Mouse (Mus musculus) hindbrain, embryonic 15.5 days (tissue): ENCODE measurements around the gene Enc1. TPM values are rescaled to one million over a fixed set of nuclear protein-coding genes. Genes with fewer than 3 reads are reported as not detected.

Source experiments
- ATAC-seq: fragments of 200-750 bp; cut with Nextera tagmentation; 2 replicates; pipeline ENCODE4 v1.8.0; 2017; ENCODE audit warnings: low read depth, moderate number of reproducible peaks, moderate TSS enrichment; ENCODE audit not compliant: low FRiP score
- H3K27ac ChIP-seq: fragments of 300-500 bp; sonication (generic); replicated peaks from 2 replicates; pipeline ENCODE4 v1.5.1; 2015; ENCODE audit warnings: mild to moderate bottlenecking, inconsistent platforms
- H3K27me3 ChIP-seq: fragments of 300-500 bp; sonication (generic); 2 replicates; pipeline ENCODE4 v1.6.1; 2015; ENCODE audit warnings: control low read depth, inconsistent platforms
- H3K36me3 ChIP-seq: fragments of 300-500 bp; sonication (generic); 2 replicates; pipeline ENCODE4 v1.6.1; 2015; ENCODE audit warnings: control low read depth, inconsistent platforms
- H3K4me1 ChIP-seq: fragments of 300-500 bp; sonication (generic); replicated peaks from 2 replicates; pipeline ENCODE4 v1.6.1; 2015; ENCODE audit warnings: control low read depth, inconsistent platforms
- H3K4me2 ChIP-seq: fragments of 300-500 bp; sonication (generic); 2 replicates; pipeline ENCODE4 v1.6.1; 2015; ENCODE audit warnings: moderate library complexity, mild to moderate bottlenecking, inconsistent platforms
- H3K4me3 ChIP-seq: fragments of 300-500 bp; sonication (generic); 2 replicates; pipeline ENCODE4 v1.5.1; 2015; ENCODE audit warnings: mild to moderate bottlenecking, inconsistent platforms
- H3K9ac ChIP-seq: fragments of 300-500 bp; sonication (generic); 2 replicates; pipeline ENCODE4 v1.6.1; 2015; ENCODE audit warnings: inconsistent platforms
- H3K9me3 ChIP-seq: fragments of 300-500 bp; sonication (generic); 2 replicates; pipeline ENCODE4 v1.6.1; 2016; ENCODE audit warnings: control low read depth, inconsistent platforms
- WGBS: fragments of 180-500 bp; shearing (Covaris S2); methylation state at CpG from one replicate; pipeline ENCODE4 v1.1.7; 2015; 5-methylcytosine and 5-hydroxymethylcytosine counted together
- polyA plus RNA-seq: library from polyadenylated mRNA; unstranded; fragments of >200 nt; fragmentation: Nextera tagmentation; extraction: Ambion mirVana; gene quantifications from 2 replicates; pipeline ENCODE4 v1.2.1, GENCODE M21; 2015

Gene Enc1
- 57.3 and 59.7 TPM in 2 replicates for polyA plus RNA-seq

GRCm38 (mm10) chr13:97240965-97241786 lies at the start of gene Enc1:
Gene Enc1 (plus strand): TSS chr13:97241105.
- no peaks in the 10 kb centered on the region for H3K27me3 ChIP-seq
- ATAC-seq = peak; percentile 81
- H3K27ac ChIP-seq = peak within 1 kb of the TSS; percentile 95
- H3K4me3 ChIP-seq = peak within 1 kb of the TSS; percentile 86
- under 1% methylated on average over 78 of the region's 89 CpGs for WGBS
- H3K36me3 ChIP-seq = peaks cover 5% of the 10 kb centered on the region; the same call in 1 of the 2 replicates
- H3K9me3 ChIP-seq = no peaks in the 10 kb centered on the region
- H3K4me1 ChIP-seq = peaks cover 71% of the 10 kb centered on the region
- H3K9ac ChIP-seq = peak within 1 kb of the TSS; percentile 92
- peak within 1 kb of the TSS; percentile 91 for H3K4me2 ChIP-seq

GRCm38 (mm10) chr13:97192649-97193048 lies 48.3 kb upstream of the Enc1 start:
- Histone ChIP-seq H3K9me3 (no peaks in the 10 kb centered on the region), H3K9ac (no peak overlapping the region), H3K27me3 (no peaks in the 10 kb centered on the region), H3K4me1 (peaks cover 14% of the 10 kb centered on the region), H3K36me3 (no peaks in the 10 kb centered on the region), H3K4me2 (no peak overlapping the region), H3K27ac (no peak overlapping the region), H3K4me3 (no peak overlapping the region)
- WGBS = 82% methylated on average over 11 of the region's 11 CpGs
- ATAC-seq = no peak

GRCm38 (mm10) chr13:97193420-97193819 lies 47.5 kb upstream of the Enc1 start:
- ATAC-seq = 0 out of 2 replicates have a peak, but pooled peaks have one; percentile 36

GRCm38 (mm10) chr13:97196186-97196924 lies 44.5 kb upstream of the Enc1 start:
- H3K4me3 ChIP-seq = no peak overlapping the region
- no peak overlapping the region for H3K27ac ChIP-seq
- no peak overlapping the region; the same call in 1 of the 2 replicates for H3K4me2 ChIP-seq
- ATAC-seq = no peak
- H3K4me1 ChIP-seq = peaks cover 22% of the 10 kb centered on the region
- H3K27me3 ChIP-seq = no peaks in the 10 kb centered on the region
- no peaks in the 10 kb centered on the region for H3K9me3 ChIP-seq
- H3K36me3 ChIP-seq = no peaks in the 10 kb centered on the region
- WGBS = 53% methylated on average over 12 of the region's 12 CpGs
- no peak overlapping the region for H3K9ac ChIP-seq

More at GRCm38 (mm10) chr13:97193420-97193819, 47.5 kb upstream of the Enc1 start:
- peaks cover 19% of the 10 kb centered on the region for H3K4me1 ChIP-seq
- H3K36me3 ChIP-seq = no peaks in the 10 kb centered on the region
- H3K9me3 ChIP-seq = no peaks in the 10 kb centered on the region
- WGBS = 33% methylated on average over 7 of the region's 7 CpGs
- no peak overlapping the region for H3K4me3 ChIP-seq
- no peak overlapping the region for H3K4me2 ChIP-seq
- H3K27me3 ChIP-seq = no peaks in the 10 kb centered on the region
- no peak overlapping the region for H3K27ac ChIP-seq
- H3K9ac ChIP-seq = no peak overlapping the region

GRCm38 (mm10) chr13:97196925-97197218 lies 44.0 kb upstream of the Enc1 start:
- Histone ChIP-seq H3K27ac (no peak overlapping the region), H3K9me3 (no peaks in the 10 kb centered on the region), H3K4me1 (peaks cover 22% of the 10 kb centered on the region), H3K9ac (no peak overlapping the region), H3K4me3 (no peak overlapping the region), H3K4me2 (no peak overlapping the region; the same call in 1 of the 2 replicates), H3K27me3 (no peaks in the 10 kb centered on the region), H3K36me3 (no peaks in the 10 kb centered on the region)
- 79% methylated on average over 2 of the region's 2 CpGs for WGBS
- ATAC-seq = no peak

- under 1% methylated on average over 45 of the region's 45 CpGs for WGBS
Measured at GRCm38 (mm10) chr13:97197932-97198562, 42.9 kb upstream of the Enc1 start, which contains the start of gene Hexb. Gene Hexb (minus strand): TSS chr13:97198357.

GRCm38 (mm10) chr13:97199123-97199522 lies 41.8 kb upstream of the Enc1 start:
- Histone ChIP-seq H3K27ac (no peak overlapping the region), H3K9ac (no peak overlapping the region), H3K36me3 (no peaks in the 10 kb centered on the region), H3K9me3 (no peaks in the 10 kb centered on the region), H3K4me2 (no peak overlapping the region), H3K4me1 (peaks cover 22% of the 10 kb centered on the region), H3K4me3 (no peak overlapping the region), H3K27me3 (no peaks in the 10 kb centered on the region)
- ATAC-seq = no peak
- 87% methylated on average over 2 of the region's 2 CpGs for WGBS

More at GRCm38 (mm10) chr13:97197932-97198562, 42.9 kb upstream of the Enc1 start, which contains the start of gene Hexb:
- Histone ChIP-seq H3K9me3 (no peaks in the 10 kb centered on the region), H3K36me3 (no peaks in the 10 kb centered on the region), H3K4me2 (peak within 1 kb of the TSS; percentile 67), H3K9ac (peak within 1 kb of the TSS; percentile 46), H3K27me3 (no peaks in the 10 kb centered on the region), H3K4me1 (peaks cover 22% of the 10 kb centered on the region), H3K4me3 (peak within 1 kb of the TSS; percentile 62), H3K27ac (peak within 1 kb of the TSS; percentile 4; the same call in 1 of the 2 replicates)
- ATAC-seq = peak; percentile 88

GRCm38 (mm10) chr13:97201076-97201475 lies 39.8 kb upstream of the Enc1 start:
- Histone ChIP-seq H3K27ac (no peak overlapping the region), H3K4me2 (no peak overlapping the region), H3K36me3 (no peaks in the 10 kb centered on the region), H3K9me3 (no peaks in the 10 kb centered on the region), H3K27me3 (no peaks in the 10 kb centered on the region), H3K4me3 (no peak overlapping the region), H3K9ac (no peak overlapping the region), H3K4me1 (peaks cover 31% of the 10 kb centered on the region)
- 83% methylated on average over 7 of the region's 7 CpGs for WGBS
- ATAC-seq = no peak

GRCm38 (mm10) chr13:97201896-97202295 lies 39.0 kb upstream of the Enc1 start:
- H3K36me3 ChIP-seq = no peaks in the 10 kb centered on the region
- H3K27me3 ChIP-seq = no peaks in the 10 kb centered on the region
- H3K27ac ChIP-seq = no peak overlapping the region
- no peak overlapping the region for H3K4me3 ChIP-seq
- H3K4me2 ChIP-seq = no peak overlapping the region
- H3K4me1 ChIP-seq = peaks cover 25% of the 10 kb centered on the region
- no peaks in the 10 kb centered on the region for H3K9me3 ChIP-seq
- WGBS = 83% methylated on average over 4 of the region's 4 CpGs
- no peak overlapping the region for H3K9ac ChIP-seq
- no peak for ATAC-seq

- Histone ChIP-seq H3K27me3 (no peaks in the 10 kb centered on the region), H3K27ac (peak overlapping the region; percentile 39), H3K9ac (peak overlapping the region; percentile 30), H3K4me1 (peaks cover 9% of the 10 kb centered on the region; the same call in 1 of the 2 replicates), H3K4me2 (peak overlapping the region; percentile 58), H3K4me3 (peak overlapping the region; percentile 38), H3K36me3 (no peaks in the 10 kb centered on the region), H3K9me3 (no peaks in the 10 kb centered on the region)
- WGBS = 13% methylated on average over 18 of the region's 18 CpGs
- ATAC-seq = peak; percentile 75
Measured at GRCm38 (mm10) chr13:97205052-97205701, 35.7 kb upstream of the Enc1 start.

GRCm38 (mm10) chr13:97206046-97206445 lies 34.9 kb upstream of the Enc1 start:
- WGBS = 82% methylated on average over 2 of the region's 2 CpGs
- Histone ChIP-seq H3K4me3 (no peak overlapping the region), H3K4me1 (peaks cover 9% of the 10 kb centered on the region; the same call in 1 of the 2 replicates), H3K27ac (no peak overlapping the region), H3K9ac (no peak overlapping the region), H3K36me3 (no peaks in the 10 kb centered on the region), H3K9me3 (no peaks in the 10 kb centered on the region), H3K27me3 (no peaks in the 10 kb centered on the region), H3K4me2 (no peak overlapping the region)
- ATAC-seq = no peak
